ENCODE assay signal across 13 mouse cellular contexts in the genomic region with DNA sequence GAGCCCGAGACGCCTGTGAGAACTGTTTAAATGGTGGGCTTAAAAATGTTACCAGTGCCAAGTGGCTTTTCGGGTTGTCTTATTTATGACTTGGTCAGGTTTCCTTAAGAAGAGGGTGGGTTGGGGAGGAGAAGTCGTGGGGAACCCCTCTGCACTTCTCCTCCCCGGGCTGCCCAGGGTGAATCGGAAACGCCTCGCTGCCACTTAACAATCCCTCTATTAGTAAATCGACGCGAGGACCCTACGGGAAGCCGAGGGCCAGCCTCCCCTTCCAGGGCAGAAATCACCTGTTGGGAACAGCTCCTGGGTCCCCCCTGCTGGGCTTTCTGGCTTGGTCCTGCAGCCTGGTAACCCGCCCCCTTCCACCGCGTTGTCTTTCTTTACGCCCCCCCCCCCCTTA. TPM values are rescaled to one million over a fixed set of nuclear protein-coding genes. Genes with fewer than 3 reads are reported as not detected.
DNase-seq lines count a peak whose midpoint lies in the region; ATAC-seq and TF ChIP-seq lines count a peak whose summit lies in the region.
"Had no signal": no experiment of that assay in that cellular context is flagged by ENCODE, and none has a peak within 500 bp of the region (broad histone marks: within the 10 kb centered on the region; RNA-seq: fewer than 3 reads in every experiment).

No protein-coding gene starts in this region.

- H3K27me3 ChIP-seq in intestine, postnatal 0 days (replicated peaks; ENCODE audit: control insufficient read depth, insufficient read depth, low read length), result peaks cover 94% of the 10 kb centered on the region
- H3K27me3 ChIP-seq in intestine, embryonic 16.5 days (replicated peaks; ENCODE audit: control insufficient read depth, insufficient read depth, low read length), result peaks cover 81% of the 10 kb centered on the region
- peaks cover 95% of the 10 kb centered on the region for H3K27me3 ChIP-seq in embryonic facial prominence, embryonic 13.5 days
- H3K27me3 ChIP-seq in limb, embryonic 10.5 days (ENCODE audit: low read depth, poor library complexity, severe bottlenecking), result peaks cover 100% of the 10 kb centered on the region

- H3K9ac ChIP-seq in intestine, postnatal 0 days (ENCODE audit: low read depth, low read length), result no peak overlapping the region
- no peak overlapping the region for H3K9ac ChIP-seq in intestine, embryonic 16.5 days (ENCODE audit: low read depth, low read length)
- no peak overlapping the region for H3K9ac ChIP-seq in embryonic facial prominence, embryonic 13.5 days
- H3K9ac ChIP-seq: liver, embryonic 15.5 days had no signal

- no peak for ATAC-seq in intestine, postnatal 0 days
- ATAC-seq in intestine, embryonic 16.5 days, result no peak
- ATAC-seq in embryonic facial prominence, embryonic 13.5 days (ENCODE audit: insufficient number of reproducible peaks, insufficient read depth, low FRiP score, low TSS enrichment, low read depth), result no peak

- DNase-seq in limb, embryonic 10.5 days (ENCODE audit: low spot score), result peak; percentile 65
- DNase-seq in retina, embryonic 14.5 days (ENCODE audit: low spot score), result peak; percentile 35
- DNase-seq in layer of hippocampus, postnatal 25 days (ENCODE audit: extremely low spot score in 1 of 2, low spot score in 1 of 2), result no peak
- DNase-seq in thymus, adult 18-20 months, result no peak
- no peak for DNase-seq in liver
- DNase-seq: heart, postnatal 14 days had no signal

- peaks cover 14% of the 10 kb centered on the region; the same call in 1 of the 2 replicates for H3K4me1 ChIP-seq in intestine, postnatal 0 days (replicated peaks; ENCODE audit: control insufficient read depth, insufficient read depth, low read length)
- peaks cover 27% of the 10 kb centered on the region for H3K4me1 ChIP-seq in intestine, embryonic 16.5 days (ENCODE audit: control insufficient read depth, insufficient read depth, low read length)
- peaks cover 55% of the 10 kb centered on the region for H3K4me1 ChIP-seq in embryonic facial prominence, embryonic 13.5 days
- peaks cover 70% of the 10 kb centered on the region for H3K4me1 ChIP-seq in limb, embryonic 10.5 days

- H3K9me3 ChIP-seq in intestine, postnatal 0 days (ENCODE audit: control insufficient read depth), result no peaks in the 10 kb centered on the region
- H3K9me3 ChIP-seq in intestine, embryonic 16.5 days (ENCODE audit: control insufficient read depth, low read length), result no peaks in the 10 kb centered on the region
- no peaks in the 10 kb centered on the region for H3K9me3 ChIP-seq in embryonic facial prominence, embryonic 13.5 days
- H3K9me3 ChIP-seq in limb, embryonic 10.5 days (replicated peaks), result no peaks in the 10 kb centered on the region
- H3K9me3 ChIP-seq: liver, embryonic 15.5 days had no signal

- WGBS in intestine, postnatal 0 days, result 3% methylated on average over 16 of the region's 17 CpGs
- 2% methylated on average over 16 of the region's 17 CpGs for WGBS in intestine, embryonic 16.5 days
- under 1% methylated on average over 17 of the region's 17 CpGs for WGBS in embryonic facial prominence, embryonic 13.5 days
- 0% methylated on average over 17 of the region's 17 CpGs for WGBS in limb, embryonic 10.5 days

- 0 out of 2 replicates have a peak overlapping the region, but pooled peaks have one; percentile 2 for H3K4me3 ChIP-seq in intestine, postnatal 0 days (ENCODE audit: low read depth, low read length)
- no peak overlapping the region for H3K4me3 ChIP-seq in intestine, embryonic 16.5 days (ENCODE audit: low read length)
- peak overlapping the region; percentile 18 for H3K4me3 ChIP-seq in embryonic facial prominence, embryonic 13.5 days
- H3K4me3 ChIP-seq in limb, embryonic 10.5 days, result peak overlapping the region; percentile 6; the same call in 1 of the 2 replicates
- H3K4me3 ChIP-seq: liver, embryonic 15.5 days had no signal

- H3K36me3 ChIP-seq in intestine, postnatal 0 days (ENCODE audit: control insufficient read depth, insufficient read depth), result no peaks in the 10 kb centered on the region
- H3K36me3 ChIP-seq in intestine, embryonic 16.5 days (ENCODE audit: control insufficient read depth, insufficient read depth, low read length), result no peaks in the 10 kb centered on the region
- no peaks in the 10 kb centered on the region for H3K36me3 ChIP-seq in embryonic facial prominence, embryonic 13.5 days
- H3K36me3 ChIP-seq in limb, embryonic 10.5 days, result no peaks in the 10 kb centered on the region
- H3K36me3 ChIP-seq: liver, embryonic 15.5 days had no signal

- no peak for TF ChIP-seq CTCF in intestine, postnatal 0 days (IDR thresholded peaks at IDR 0.05; ENCODE audit: low read depth)

- H3K27ac ChIP-seq in intestine, postnatal 0 days (ENCODE audit: low read depth, low read length), result no peak overlapping the region
- H3K27ac ChIP-seq in intestine, embryonic 16.5 days (ENCODE audit: low read length), result no peak overlapping the region
- no peak overlapping the region for H3K27ac ChIP-seq in embryonic facial prominence, embryonic 13.5 days
- no peak overlapping the region for H3K27ac ChIP-seq in limb, embryonic 10.5 days
- H3K27ac ChIP-seq: liver, embryonic 15.5 days had no signal

- H3K4me2 ChIP-seq in intestine, postnatal 0 days (replicated peaks; ENCODE audit: low read depth), result no peak overlapping the region
- H3K4me2 ChIP-seq in intestine, embryonic 16.5 days (ENCODE audit: low read depth, low read length), result no peak overlapping the region
- H3K4me2 ChIP-seq in embryonic facial prominence, embryonic 13.5 days, result peak overlapping the region; percentile 24
- H3K4me2 ChIP-seq: liver, embryonic 15.5 days had no signal

RNA-seq across cellular contexts. Expression of a gene that starts 2.1 kb away (rescaled TPM):
- not detected in 2 replicates for polyA plus RNA-seq in intestine, postnatal 0 days (2015; fragmentation: Nextera tagmentation; extraction: Ambion mirVana)
- not detected in 2 replicates for polyA plus RNA-seq in intestine, embryonic 16.5 days (2015; fragmentation: Nextera tagmentation; extraction: Ambion mirVana)
- 2.5 and 3.7 TPM in 2 replicates for polyA plus RNA-seq in embryonic facial prominence, embryonic 13.5 days (2015; fragmentation: Nextera tagmentation; extraction: Ambion mirVana)
- 0.19 and 0.36 TPM in 2 replicates for polyA plus RNA-seq in limb, embryonic 10.5 days (2016; fragmentation: Nextera tagmentation; extraction: Ambion mirVana)
- total RNA-seq in layer of hippocampus, postnatal 25 days (2021), result 1 to 10 TPM; 2.9 to 3.6 TPM
- total RNA-seq: gastrocnemius, postnatal 36 days; heart, postnatal 14 days; megakaryocyte progenitor cell, adult 5-6 weeks had no signal
- polyA plus RNA-seq: kidney, embryonic 16.5 days; liver, embryonic 15.5 days had no signal

RNA-seq across cellular contexts. Expression of a gene that starts 42.7 kb away (rescaled TPM):
- 7.8 and 8.7 TPM in 2 replicates for polyA plus RNA-seq in intestine, postnatal 0 days (2015; fragmentation: Nextera tagmentation; extraction: Ambion mirVana)
- 16.6 and 16.9 TPM in 2 replicates for polyA plus RNA-seq in intestine, embryonic 16.5 days (2015; fragmentation: Nextera tagmentation; extraction: Ambion mirVana)
- polyA plus RNA-seq in embryonic facial prominence, embryonic 13.5 days (2015; fragmentation: Nextera tagmentation; extraction: Ambion mirVana), result 15.0 and 17.5 TPM in 2 replicates
- polyA plus RNA-seq in limb, embryonic 10.5 days (2016; fragmentation: Nextera tagmentation; extraction: Ambion mirVana), result 14.7 and 16.5 TPM in 2 replicates
- 10 to 100 TPM; 17.3 to 27.5 TPM for total RNA-seq in layer of hippocampus, postnatal 25 days (2021)

RNA-seq across cellular contexts. Expression of a gene that starts 42.8 kb away (rescaled TPM):
- 17.1 and 19.9 TPM in 2 replicates for polyA plus RNA-seq in intestine, postnatal 0 days (2015; fragmentation: Nextera tagmentation; extraction: Ambion mirVana)
- polyA plus RNA-seq in intestine, embryonic 16.5 days (2015; fragmentation: Nextera tagmentation; extraction: Ambion mirVana), result 14.7 and 14.9 TPM in 2 replicates
- 34.7 and 35.4 TPM in 2 replicates for polyA plus RNA-seq in embryonic facial prominence, embryonic 13.5 days (2015; fragmentation: Nextera tagmentation; extraction: Ambion mirVana)
- polyA plus RNA-seq in limb, embryonic 10.5 days (2016; fragmentation: Nextera tagmentation; extraction: Ambion mirVana), result 12.2 and 14.3 TPM in 2 replicates
- 10 to 100 TPM; 27.0 to 29.3 TPM for total RNA-seq in layer of hippocampus, postnatal 25 days (2021)

RNA-seq across cellular contexts. Expression of a gene that starts 50.9 kb away (rescaled TPM):
- polyA plus RNA-seq in intestine, postnatal 0 days (2015; fragmentation: Nextera tagmentation; extraction: Ambion mirVana), result 42.3 and 43.3 TPM in 2 replicates
- 73.7 and 81.5 TPM in 2 replicates for polyA plus RNA-seq in intestine, embryonic 16.5 days (2015; fragmentation: Nextera tagmentation; extraction: Ambion mirVana)
- polyA plus RNA-seq in embryonic facial prominence, embryonic 13.5 days (2015; fragmentation: Nextera tagmentation; extraction: Ambion mirVana), result 108 and 118 TPM in 2 replicates
- polyA plus RNA-seq in limb, embryonic 10.5 days (2016; fragmentation: Nextera tagmentation; extraction: Ambion mirVana), result 107 and 112 TPM in 2 replicates
- 100 to 1,000 TPM; 116 to 117 TPM for total RNA-seq in layer of hippocampus, postnatal 25 days (2021)

Comparison
In these comparisons a context has a peak if more than half of its experiments do, and no peak if none do; other contexts are left out.
1. DNase-seq: peak in limb, embryonic 10.5 days (single experiment) and retina, embryonic 14.5 days (single experiment); none in layer of hippocampus, postnatal 25 days (0 of 2), thymus, adult 18-20 months (0 of 2) and liver (single experiment).